Mouse (Mus musculus): Measurements from ENCODE around the gene Tmem270.

Tmem270 gene

DNA sequence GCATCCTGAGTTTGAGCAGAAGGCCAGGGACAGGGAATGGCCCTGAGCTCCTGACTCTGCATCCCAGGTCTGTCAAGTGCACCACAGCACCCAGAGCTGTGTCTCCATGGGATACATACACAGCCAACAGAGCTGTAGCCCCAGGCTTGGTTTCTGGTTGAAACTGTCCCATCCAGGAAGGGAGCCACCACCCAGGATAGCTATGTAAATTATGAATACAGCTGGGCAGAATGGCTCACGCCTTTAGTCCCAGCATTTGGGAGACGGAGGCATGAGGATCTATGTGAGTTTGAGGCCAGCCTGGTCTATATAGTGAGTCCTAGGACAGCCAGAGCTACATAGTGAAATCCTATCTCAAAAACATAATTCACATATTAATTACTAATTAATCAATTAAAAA is 23.5 kb upstream of the Tmem270 start:
- in situ Hi-C loops (cut with MboI, MseI) = no loop called here

DNA sequence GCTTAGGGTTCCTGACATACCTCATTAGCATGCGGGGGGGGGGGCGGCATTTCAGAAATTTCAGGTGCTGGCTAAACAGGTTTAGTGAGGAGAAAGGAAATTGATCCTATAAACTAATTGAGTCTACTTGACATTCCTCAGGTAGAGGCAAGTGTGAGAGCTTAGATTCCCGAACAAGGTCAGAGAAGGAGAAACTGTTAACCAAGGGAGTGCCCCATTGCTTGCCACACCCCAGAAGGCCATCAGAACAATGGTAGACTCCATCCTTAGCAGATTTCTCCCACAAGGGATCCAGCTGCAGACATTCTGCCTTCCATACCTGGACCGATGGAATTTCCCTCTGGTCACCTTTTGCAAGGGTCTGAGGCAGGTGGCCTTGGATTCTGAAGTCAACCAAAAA is 20.2 kb upstream of the Tmem270 start:
- in situ Hi-C loops (cut with MboI, MseI) = no loop called here

DNA sequence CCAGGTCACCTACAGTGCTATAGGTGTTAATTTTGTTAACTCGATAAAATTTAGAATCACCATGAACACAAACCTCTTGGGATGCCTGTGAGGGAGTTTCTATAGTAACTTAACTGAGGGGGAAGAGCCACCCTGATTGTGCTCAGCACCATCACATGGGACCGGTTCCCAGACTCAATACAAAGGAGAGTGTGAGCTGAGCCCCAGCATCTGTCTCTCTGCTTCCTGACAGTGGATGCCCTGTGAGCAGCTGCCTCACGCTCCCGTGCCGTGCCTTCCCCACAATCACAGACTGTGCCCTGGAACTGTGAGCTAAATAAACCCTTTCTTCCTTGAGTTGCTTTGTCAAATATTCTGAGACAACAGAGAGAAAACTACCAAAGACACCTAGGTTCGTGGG is 16.6 kb upstream of the Tmem270 start:
- in situ Hi-C loops (cut with MboI, MseI) = loop anchor here (5.0 kb wide), 1 partner anchor 44 kb away; no protein-coding TSS in a partner anchor

DNA sequence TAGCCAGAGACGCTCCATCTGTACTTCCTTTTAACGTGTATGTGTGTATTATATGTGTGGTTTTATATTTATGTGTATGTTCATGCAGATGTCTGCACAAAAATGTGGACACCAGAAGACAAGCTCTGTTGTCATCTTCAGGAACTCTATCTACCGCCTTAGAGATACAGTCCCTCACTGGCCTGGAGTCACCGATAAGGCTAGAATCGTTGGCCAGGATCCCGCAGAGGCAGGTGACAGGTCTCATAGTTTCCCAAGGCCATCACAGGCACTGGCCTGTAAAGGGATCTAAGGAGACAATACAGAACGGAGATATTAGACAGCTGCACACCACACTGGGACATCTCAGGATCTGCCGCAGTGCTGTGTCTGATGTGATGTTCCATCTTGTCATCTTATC is 14.6 kb upstream of the Tmem270 start:
- in situ Hi-C loops (cut with MboI, MseI) = loop anchor here (5.0 kb wide), 1 partner anchor 46 kb away; no protein-coding TSS in a partner anchor

- in situ Hi-C loops (cut with MboI, MseI) = loop anchor here (5.0 kb wide), 1 partner anchor 47 kb away; no protein-coding TSS in a partner anchor
Measured at GRCm38 (mm10) chr5:134920106-134920687, 13.7 kb upstream of the Tmem270 start.

DNA sequence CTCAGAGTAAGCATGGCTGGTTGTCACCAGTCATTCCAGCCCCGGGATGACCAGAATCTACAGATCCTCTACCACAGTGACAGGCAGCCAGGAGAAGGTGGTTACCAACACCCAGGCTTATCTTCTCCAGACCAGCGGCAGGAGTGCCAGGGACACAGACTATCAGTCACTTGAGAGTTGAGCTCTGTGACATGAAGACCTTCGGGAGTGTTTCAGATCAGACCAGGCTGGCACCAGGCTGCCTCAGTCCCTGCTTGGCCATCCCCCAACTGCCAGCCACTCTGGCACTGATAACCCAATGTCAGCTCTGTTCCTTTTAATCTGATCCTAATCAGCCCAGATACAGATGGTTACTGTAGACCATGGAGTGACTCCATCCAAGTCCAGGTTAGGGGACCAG is 12.6 kb upstream of the Tmem270 start:
- in situ Hi-C loops (cut with MboI, MseI) = no loop called here

DNA sequence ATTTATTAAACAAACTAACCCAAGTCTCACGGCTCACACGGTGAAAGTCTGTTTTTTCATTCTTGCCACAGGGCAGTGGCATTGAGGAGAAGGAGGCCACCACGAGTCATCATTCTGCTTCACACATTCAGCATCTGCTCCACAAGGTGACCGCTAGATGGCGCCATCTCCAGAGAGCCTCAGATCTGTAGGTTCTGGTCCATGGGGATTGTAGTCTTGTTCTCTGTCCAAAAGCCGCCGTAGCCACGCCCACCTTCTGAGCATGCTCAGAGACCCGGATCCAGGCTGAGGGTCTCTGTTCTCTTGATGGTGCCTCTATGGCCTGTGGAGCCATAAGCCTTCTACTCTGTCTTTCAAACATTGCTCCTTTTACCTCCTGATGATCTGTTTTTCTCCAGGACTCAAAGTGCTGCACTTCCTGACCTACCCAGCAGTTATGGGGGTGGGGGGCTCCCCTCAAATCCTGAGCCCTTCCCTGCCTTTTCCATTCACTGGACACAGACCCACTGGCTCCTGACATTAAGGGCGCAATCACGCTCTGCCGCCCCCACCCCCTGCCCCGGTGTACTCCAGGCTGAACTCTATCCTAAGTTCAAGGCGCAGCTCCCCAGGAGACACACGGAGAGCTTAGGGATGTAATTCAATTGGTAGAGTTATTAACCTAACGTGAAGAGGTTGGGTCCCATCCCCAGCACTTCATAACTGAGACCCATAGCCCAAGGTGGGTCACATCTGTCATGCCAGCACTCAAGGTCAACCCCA is 11.7 kb upstream of the Tmem270 start:
- in situ Hi-C loops (cut with MboI, MseI) = no loop called here

- in situ Hi-C loops (cut with MboI, MseI) = no loop called here
Measured at GRCm38 (mm10) chr5:134915311-134915710, 8.8 kb upstream of the Tmem270 start, which contains the start of gene Cldn13. Gene Cldn13, minus strand, starts transcription at chr5:134915526.

- in situ Hi-C loops (cut with MboI, MseI) = no loop called here
Measured at GRCm38 (mm10) chr5:134914510-134914909, 8.0 kb upstream of the Tmem270 start.

- in situ Hi-C loops (cut with MboI, MseI) = no loop called here
Measured at GRCm38 (mm10) chr5:134913753-134914152, 7.2 kb upstream of the Tmem270 start.

DNA sequence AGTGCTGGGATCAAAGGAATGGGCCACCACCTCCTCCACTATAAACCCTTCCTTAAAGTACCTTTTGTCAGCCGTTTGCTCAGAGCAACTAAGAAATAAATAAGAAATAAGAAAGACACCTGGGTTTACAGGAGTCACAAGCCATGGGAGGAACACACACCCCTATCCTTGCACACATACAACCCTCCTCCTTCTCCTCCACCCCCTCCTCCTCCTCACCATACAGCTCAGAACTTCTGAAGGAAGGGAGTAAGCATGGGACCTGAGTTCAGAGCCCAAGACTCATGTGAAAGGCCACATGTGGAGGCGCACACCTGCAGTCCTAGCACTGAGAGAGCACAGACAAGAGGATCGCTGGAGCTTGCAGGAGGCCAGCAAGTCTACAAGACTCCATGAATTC is 6.8 kb upstream of the Tmem270 start:
- in situ Hi-C loops (cut with MboI, MseI) = no loop called here

DNA sequence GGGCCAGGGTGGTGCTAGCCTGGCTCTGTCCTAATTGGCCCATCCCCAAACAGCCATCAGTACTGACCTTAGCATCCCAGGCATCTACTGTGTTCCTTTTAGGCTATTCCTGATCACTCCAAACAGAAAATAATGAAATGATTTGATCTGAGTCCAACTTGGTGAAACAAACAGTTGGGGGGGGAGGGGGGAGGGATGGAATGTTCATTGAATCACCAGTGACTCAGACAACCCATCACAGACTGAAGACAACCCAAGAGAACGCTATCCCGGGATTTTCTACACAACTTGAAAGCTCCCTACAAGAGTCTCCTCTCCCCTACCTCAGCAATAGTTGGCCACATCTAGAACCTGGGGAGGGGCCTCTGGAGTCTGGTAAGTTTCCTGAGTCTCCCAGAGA is 5.4 kb upstream of the Tmem270 start:
- in situ Hi-C loops (cut with MboI, MseI) = no loop called here

DNA sequence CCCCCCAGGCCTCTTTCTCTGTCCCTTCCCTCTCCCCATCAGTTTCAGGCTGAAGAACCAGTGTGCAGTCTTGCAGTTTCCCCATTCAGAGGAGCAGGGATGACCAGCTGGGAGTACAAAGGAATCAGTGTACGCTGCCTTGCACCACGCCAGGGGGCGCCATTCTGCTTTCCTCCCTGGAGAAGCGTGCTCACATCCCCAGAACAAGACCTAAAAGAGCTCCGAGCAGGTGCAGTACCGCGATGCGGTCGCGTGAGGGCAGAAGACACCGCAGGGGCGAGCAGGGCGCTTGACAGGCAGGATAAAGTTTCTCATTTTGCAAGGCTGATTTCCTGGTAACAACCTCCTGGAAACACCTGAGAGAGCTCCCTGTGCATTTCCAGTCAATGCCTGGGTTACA is 602 bp upstream of the Tmem270 start:
- in situ Hi-C loops (cut with MboI, MseI) = no loop called here

DNA sequence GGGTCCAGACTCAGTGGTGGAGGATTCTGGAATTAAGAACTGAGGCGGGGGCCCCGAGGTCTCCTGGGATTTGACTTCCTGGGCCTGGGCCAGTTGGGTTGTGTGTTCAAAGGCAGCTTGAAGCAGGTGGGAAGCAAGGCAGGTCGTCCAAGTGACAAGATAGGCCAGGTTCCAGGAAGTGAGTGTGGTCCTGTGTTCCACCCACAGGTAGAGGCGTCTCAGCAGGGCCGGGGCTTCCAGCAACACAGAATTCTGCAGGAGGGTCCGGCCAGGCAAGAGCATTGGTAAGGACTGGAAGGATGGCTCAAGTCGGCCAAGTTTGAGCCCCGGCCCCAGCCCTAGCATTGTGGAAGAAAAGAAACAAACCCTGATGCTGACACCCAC is 4.9 kb downstream of the Tmem270 start:
- in situ Hi-C loops (cut with MboI, MseI) = no loop called here

DNA sequence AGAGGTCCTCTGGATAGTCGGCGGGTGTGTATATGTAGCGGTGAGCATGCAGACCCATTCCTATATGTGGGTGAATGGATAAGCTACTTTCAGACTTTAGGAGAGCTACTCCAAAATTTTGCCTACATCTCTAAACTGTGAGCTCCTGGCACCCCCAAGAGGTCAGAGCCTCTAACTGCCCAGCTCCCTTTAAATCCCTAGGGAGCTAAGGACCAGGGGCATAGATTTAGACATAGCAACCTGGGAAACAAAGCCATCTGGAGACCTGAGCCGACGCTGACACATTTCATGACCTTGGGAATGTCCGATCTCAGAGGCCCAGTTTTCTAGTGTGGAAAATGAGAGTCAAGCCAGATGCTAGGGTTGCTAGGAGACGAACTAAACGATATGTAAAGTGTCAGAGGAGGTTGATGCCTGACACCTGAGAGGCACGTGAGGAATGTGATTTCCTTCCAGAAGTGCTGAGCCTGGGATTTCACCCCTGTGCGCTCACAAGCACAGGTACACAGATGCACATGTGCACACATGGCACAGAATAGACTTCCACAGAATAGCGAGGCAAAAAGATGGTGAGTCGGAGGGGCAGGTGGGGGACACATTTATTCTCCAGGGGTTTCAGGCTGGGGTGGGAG is 5.4 kb downstream of the Tmem270 start:
- in situ Hi-C loops (cut with MboI, MseI) = no loop called here

- in situ Hi-C loops (cut with MboI, MseI) = no loop called here
Measured at GRCm38 (mm10) chr5:134897596-134897995, 8.9 kb downstream of the Tmem270 start.

GRCm38 (mm10) chr5:134896965-134897364 is 9.6 kb downstream of the Tmem270 start:
- in situ Hi-C loops (cut with MboI, MseI) = no loop called here

DNA sequence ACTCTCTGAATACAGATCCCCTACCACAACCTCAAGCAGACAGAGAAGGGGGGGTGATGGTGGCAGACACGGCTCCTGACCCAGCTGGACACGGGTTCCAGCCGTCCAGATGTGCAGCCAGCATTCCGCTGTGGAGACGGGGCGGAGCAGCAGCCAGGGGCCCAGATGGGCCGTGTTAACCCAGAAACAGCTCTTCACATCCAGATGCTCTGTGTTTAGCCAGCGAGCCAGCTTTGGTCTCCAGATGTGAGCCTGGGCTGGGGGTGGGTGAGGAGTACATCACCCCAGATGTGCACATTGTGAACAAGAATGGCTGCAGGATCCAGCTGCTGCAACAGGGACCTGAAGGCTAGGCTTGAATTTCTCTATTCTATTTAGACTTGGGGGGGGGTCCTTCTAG is 11.2 kb downstream of the Tmem270 start:
- in situ Hi-C loops (cut with MboI, MseI) = no loop called here

DNA sequence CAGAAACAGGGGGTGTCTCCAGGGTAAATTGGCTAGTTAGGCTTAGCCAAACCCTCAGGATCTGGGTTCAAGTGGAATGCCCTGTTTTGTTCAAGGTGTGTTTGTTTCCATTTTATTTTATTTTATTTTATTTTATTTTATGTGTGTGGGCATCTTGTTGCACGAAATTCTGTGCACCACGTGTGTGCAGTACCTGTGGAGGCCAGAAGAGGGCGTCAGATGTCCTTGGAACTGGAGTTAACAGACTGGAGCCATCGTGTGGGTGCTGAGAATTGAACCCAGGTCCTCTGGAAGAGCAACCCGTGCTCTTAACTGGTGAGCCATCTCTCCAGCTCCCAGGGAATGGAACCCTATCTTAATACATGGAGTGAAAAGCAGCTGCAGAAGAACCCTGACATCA is 13.8 kb downstream of the Tmem270 start:
- in situ Hi-C loops (cut with MboI, MseI) = no loop called here

- in situ Hi-C loops (cut with MboI, MseI) = no loop called here
Measured at GRCm38 (mm10) chr5:134891552-134891951, 15.0 kb downstream of the Tmem270 start.

- in situ Hi-C loops (cut with MboI, MseI) = no loop called here
Measured at GRCm38 (mm10) chr5:134890601-134891054, 15.9 kb downstream of the Tmem270 start.

DNA sequence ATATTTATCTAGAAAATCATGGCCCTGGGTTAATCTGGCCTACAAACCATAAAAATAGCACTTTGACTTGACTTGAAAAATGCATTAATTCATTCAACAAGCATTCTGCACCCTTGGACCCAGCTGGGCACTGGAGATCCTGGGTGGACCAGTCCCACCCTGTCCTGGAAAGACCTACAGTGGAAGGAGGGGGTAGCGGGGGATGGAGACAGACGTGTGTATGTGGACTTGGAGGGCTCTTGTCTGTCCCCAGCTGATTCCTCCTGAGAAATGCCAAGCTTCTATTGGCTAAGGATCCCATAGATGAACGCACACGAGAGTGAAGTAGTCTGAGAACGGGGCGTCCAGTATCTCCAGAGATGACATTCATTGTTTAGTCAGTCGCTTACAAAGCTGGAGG is 18.0 kb downstream of the Tmem270 start:
- in situ Hi-C loops (cut with MboI, MseI) = no loop called here

Measured in T-helper 2 cell (primary cell).